Mouse (Mus musculus): Measurements from ENCODE around the gene Cblc. TPM values are rescaled to one million over a fixed set of nuclear protein-coding genes. Genes with fewer than 3 reads are reported as not detected.

The Cblc gene
- polyA plus RNA-seq (2012; fragmentation: generic; extraction: Trizol), result not detected
- long read RNA-seq, experiment 1, result 0 reads
- long read RNA-seq, experiment 2, result 0 reads

DNA sequence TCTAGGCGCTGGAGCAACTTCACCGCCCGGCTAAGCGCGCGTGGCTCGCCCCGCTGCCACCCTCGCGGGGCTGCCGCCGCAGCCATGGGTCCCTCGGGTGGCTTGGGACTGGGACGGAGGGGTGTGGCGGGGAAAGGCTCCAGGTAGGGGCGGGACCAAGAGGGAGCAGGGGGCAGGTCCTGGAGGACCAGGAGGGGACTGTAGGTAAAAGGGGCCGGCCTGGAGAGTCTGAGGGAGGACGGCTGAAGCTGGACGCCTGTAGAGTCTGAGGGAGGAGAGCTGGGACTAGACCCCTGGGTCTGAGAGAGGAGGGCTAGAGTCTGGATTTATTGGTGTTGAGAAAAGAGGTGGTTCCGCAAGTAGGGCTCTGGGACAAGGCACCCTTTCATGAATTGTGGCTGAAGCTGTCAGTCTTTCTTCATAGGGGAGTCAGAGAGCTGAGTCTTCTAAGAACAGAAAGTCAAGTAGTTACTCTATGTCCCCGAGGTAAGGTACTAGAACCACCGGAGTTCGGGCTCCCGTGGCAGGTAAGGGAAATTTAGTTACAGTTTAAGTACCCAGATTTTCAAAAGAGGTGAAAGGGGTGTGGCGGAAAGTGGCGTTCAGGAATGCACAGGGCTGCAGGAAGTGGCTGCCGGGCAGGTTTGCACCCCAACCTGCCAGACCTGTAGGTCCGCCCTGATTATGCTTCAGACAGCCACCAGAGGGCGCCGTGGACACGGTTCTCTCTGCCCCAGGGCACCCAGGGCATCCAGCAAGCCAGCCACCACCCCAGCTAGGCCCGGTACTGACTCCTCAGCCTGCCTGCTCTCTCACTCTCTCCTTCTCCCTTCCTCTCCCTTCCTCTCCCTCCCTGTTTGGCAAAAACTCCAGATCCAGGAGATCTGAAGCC lies at the start of gene Cblc:
Gene Cblc (minus strand): TSS at position 113 of the 892 bp plus-strand sequence.
- Histone ChIP-seq H3K79me3 (ENCODE audit: low read depth) (no peaks in the 10 kb centered on the region), H3ac (ENCODE audit: control insufficient read depth, insufficient read length, low read depth) (no peak within 1 kb of the TSS), H3K79me2 (ENCODE audit: control insufficient read depth, insufficient read depth) (no peaks in the 10 kb centered on the region), H3K4me3 (ENCODE audit: insufficient read depth, poor library complexity, severe bottlenecking) (no peak within 1 kb of the TSS), H3K36me3 (ENCODE audit: control insufficient read depth, insufficient read depth) (no peaks in the 10 kb centered on the region), H3K27me3 (ENCODE audit: control insufficient read depth, insufficient read depth, insufficient read length) (peaks cover 13% of the 10 kb centered on the region)
- TF ChIP-seq CTCF (IDR thresholded peaks at IDR 0.05; ENCODE audit: control insufficient read depth, insufficient read depth, insufficient read length) (peak; percentile 95), MAX (IDR thresholded peaks at IDR 0.05) (no peak)

DNA sequence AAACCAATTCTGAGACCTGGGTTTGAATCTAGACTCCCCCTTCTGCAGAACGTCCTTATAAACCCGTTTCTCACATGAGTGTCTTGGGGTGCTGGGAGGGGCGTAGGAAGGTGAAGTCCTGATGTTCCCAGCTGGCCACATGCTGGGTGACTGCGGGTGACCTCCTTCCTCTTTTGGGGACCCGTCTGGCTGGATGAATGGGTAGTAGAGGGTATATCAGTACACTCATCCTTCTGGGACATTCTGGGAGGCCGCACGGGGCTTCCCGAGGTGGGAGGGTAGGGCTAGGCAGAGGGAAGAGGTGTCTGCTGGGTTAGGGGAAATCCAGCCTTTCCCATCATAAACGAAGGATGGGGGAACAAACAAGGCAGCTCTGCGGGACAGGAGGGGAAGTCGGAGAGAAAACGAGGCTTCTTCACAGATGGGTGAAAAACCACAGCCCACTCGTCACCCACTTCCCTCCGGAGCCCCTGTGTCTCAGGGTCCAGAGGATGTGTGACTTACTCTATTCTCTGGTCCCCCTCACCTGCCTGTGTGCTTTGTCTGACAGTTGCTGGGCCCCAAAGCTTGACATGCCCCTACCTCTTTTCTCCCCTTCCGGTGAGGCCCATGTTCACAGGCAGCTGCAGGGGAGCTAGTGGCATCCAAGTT lies 48.0 kb upstream of the Cblc start:
- no peaks in the 10 kb centered on the region for H3K27me3 ChIP-seq (ENCODE audit: control insufficient read depth, insufficient read depth, insufficient read length)
- no peak overlapping the region for H3K4me3 ChIP-seq (ENCODE audit: insufficient read depth, poor library complexity, severe bottlenecking)
- H3ac ChIP-seq (ENCODE audit: control insufficient read depth, insufficient read length, low read depth), result no peak overlapping the region
- no peaks in the 10 kb centered on the region for H3K36me3 ChIP-seq (ENCODE audit: control insufficient read depth, insufficient read depth)
- no peak for TF ChIP-seq FOSL1 (IDR thresholded peaks at IDR 0.05; ENCODE audit: insufficient read depth, low read length, poor library complexity, severe bottlenecking)
- TF ChIP-seq MYOD1 (IDR thresholded peaks at IDR 0.05; ENCODE audit: control insufficient read depth, insufficient read length, low read depth), result no peak
- no peak for TF ChIP-seq USF1 (IDR thresholded peaks at IDR 0.05; ENCODE audit: low read depth)
- TF ChIP-seq MAX (IDR thresholded peaks at IDR 0.05), result no peak
- no peak for TF ChIP-seq CEBPB (IDR thresholded peaks at IDR 0.05; ENCODE audit: low read depth)
- no peak for TF ChIP-seq MYOG (IDR thresholded peaks at IDR 0.05; ENCODE audit: control insufficient read depth, extremely low read depth, insufficient read length)
- no peak for TF ChIP-seq CTCF (IDR thresholded peaks at IDR 0.05; ENCODE audit: control insufficient read depth, insufficient read depth, insufficient read length)
- H3K79me3 ChIP-seq (ENCODE audit: low read depth), result no peaks in the 10 kb centered on the region
- H3K79me2 ChIP-seq (ENCODE audit: control insufficient read depth, insufficient read depth), result no peaks in the 10 kb centered on the region

DNA sequence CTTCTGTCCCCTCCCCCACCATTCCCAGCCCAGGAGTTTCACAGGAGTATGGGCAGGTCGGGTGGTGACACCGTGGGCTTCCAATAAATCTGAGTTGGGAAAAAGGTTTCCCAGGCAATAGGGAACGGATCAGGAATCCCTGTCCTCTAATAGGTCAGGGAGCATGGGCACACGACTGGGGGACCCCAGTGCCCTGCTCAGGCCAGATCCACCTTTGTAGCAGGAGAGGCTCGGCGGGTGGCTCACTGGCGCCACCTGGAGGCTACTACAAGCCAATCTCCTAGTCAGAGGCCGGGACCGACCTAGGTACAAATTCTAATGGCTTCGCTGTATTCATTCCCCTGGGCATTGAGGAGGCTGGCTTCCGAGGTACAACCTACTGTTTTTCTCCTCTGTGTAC lies 47.0 kb upstream of the Cblc start:
- H3K79me2 ChIP-seq (ENCODE audit: control insufficient read depth, insufficient read depth), result no peaks in the 10 kb centered on the region
- TF ChIP-seq CTCF (IDR thresholded peaks at IDR 0.05; ENCODE audit: control insufficient read depth, insufficient read depth, insufficient read length) (peak; percentile 31), CEBPB (IDR thresholded peaks at IDR 0.05; ENCODE audit: low read depth) (no peak), MAX (IDR thresholded peaks at IDR 0.05) (no peak), USF1 (IDR thresholded peaks at IDR 0.05; ENCODE audit: low read depth) (no peak), MYOD1 (IDR thresholded peaks at IDR 0.05; ENCODE audit: control insufficient read depth, insufficient read length, low read depth) (no peak), FOSL1 (IDR thresholded peaks at IDR 0.05; ENCODE audit: insufficient read depth, low read length, poor library complexity, severe bottlenecking) (no peak)
- no peak overlapping the region for H3K4me3 ChIP-seq (ENCODE audit: insufficient read depth, poor library complexity, severe bottlenecking)
- H3ac ChIP-seq (ENCODE audit: control insufficient read depth, insufficient read length, low read depth), result no peak overlapping the region
- H3K36me3 ChIP-seq (ENCODE audit: control insufficient read depth, insufficient read depth), result no peaks in the 10 kb centered on the region
- no peaks in the 10 kb centered on the region for H3K79me3 ChIP-seq (ENCODE audit: low read depth)
- H3K27me3 ChIP-seq (ENCODE audit: control insufficient read depth, insufficient read depth, insufficient read length), result no peaks in the 10 kb centered on the region

DNA sequence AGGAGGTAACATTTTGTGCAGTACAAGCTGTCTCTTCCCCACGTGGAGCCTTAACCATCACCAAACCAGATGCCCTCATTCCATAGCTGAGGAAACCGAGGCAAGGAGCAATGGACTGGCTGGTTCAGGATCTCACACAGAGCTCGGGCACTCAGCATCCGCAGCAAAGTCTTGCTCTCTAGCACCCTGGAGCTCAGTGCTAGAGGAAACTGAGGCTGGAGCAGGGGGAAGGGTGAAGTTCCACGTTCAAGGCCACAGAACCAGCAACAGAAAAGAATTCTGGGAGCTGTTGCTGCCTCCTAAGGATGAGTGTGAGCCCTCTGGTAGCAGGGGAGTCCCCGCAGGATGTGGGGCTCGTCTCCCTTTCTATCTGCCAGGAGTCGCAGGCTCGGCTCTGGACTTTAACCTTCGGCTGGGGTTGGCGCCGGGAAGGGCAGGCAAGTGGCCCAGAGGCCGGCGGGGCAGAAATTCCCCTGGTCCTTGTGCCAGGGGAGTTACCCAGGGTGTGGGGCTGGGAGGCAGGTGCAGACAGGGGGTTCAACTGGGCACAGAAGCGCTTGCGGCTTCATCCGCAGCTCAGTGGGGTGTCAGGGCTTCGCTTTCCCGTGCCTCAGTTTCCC lies 46.4 kb upstream of the Cblc start:
- Histone ChIP-seq H3ac (ENCODE audit: control insufficient read depth, insufficient read length, low read depth) (no peak overlapping the region), H3K79me2 (ENCODE audit: control insufficient read depth, insufficient read depth) (no peaks in the 10 kb centered on the region), H3K27me3 (ENCODE audit: control insufficient read depth, insufficient read depth, insufficient read length) (no peaks in the 10 kb centered on the region), H3K4me3 (ENCODE audit: insufficient read depth, poor library complexity, severe bottlenecking) (no peak overlapping the region), H3K36me3 (ENCODE audit: control insufficient read depth, insufficient read depth) (no peaks in the 10 kb centered on the region), H3K79me3 (ENCODE audit: low read depth) (no peaks in the 10 kb centered on the region)
- no peak for TF ChIP-seq MYOD1 (IDR thresholded peaks at IDR 0.05; ENCODE audit: control insufficient read depth, insufficient read length, low read depth)
- no peak for TF ChIP-seq CTCF (IDR thresholded peaks at IDR 0.05; ENCODE audit: control insufficient read depth, insufficient read depth, insufficient read length)
- TF ChIP-seq USF1 (IDR thresholded peaks at IDR 0.05; ENCODE audit: low read depth), result no peak
- TF ChIP-seq MYOG (IDR thresholded peaks at IDR 0.05; ENCODE audit: control insufficient read depth, extremely low read depth, insufficient read length), result no peak
- no peak for TF ChIP-seq CEBPB (IDR thresholded peaks at IDR 0.05; ENCODE audit: low read depth)
- no peak for TF ChIP-seq MAX (IDR thresholded peaks at IDR 0.05)
- no peak for TF ChIP-seq FOSL1 (IDR thresholded peaks at IDR 0.05; ENCODE audit: insufficient read depth, low read length, poor library complexity, severe bottlenecking)

DNA sequence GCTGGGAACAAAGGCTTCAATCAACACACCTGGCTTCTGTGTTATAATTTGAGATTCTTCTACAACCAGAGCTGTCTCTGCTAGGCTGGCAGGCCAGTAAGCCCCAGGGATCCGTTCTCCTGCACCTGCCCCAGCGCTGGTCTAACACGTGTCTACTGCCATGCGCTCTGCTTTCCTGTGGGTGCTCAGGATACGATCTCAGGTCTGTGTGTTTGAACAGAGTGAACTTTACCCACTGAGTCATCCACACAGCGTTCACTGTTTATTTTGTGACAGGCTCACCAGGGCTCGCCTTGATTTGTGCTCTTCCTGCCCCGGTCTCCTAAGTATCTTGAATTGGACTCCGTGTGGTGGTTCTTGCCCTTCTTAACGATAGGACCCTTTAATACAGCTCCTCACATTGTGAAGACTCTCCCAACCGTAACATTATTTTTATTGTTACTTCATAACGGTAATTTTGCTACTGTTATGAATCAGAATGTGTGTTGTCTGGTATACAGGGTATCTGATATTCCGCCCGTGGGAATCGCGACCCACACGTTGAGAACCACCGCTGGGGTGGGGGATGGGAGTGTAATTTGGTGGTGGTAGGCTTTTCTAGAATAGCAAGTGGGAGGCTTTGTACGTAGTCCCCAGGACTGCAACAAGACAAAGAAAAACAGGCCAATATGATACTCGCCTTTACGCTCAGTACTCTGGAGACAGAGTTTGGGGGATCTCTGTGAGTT lies 45.2 kb upstream of the Cblc start:
- H3K79me2 ChIP-seq (ENCODE audit: control insufficient read depth, insufficient read depth), result no peaks in the 10 kb centered on the region
- H3K36me3 ChIP-seq (ENCODE audit: control insufficient read depth, insufficient read depth), result no peaks in the 10 kb centered on the region
- H3ac ChIP-seq (ENCODE audit: control insufficient read depth, insufficient read length, low read depth), result no peak overlapping the region
- H3K27me3 ChIP-seq (ENCODE audit: control insufficient read depth, insufficient read depth, insufficient read length), result no peaks in the 10 kb centered on the region
- TF ChIP-seq FOSL1 (IDR thresholded peaks at IDR 0.05; ENCODE audit: insufficient read depth, low read length, poor library complexity, severe bottlenecking) (no peak), CEBPB (IDR thresholded peaks at IDR 0.05; ENCODE audit: low read depth) (no peak), CTCF (IDR thresholded peaks at IDR 0.05; ENCODE audit: control insufficient read depth, insufficient read depth, insufficient read length) (no peak), MYOG (IDR thresholded peaks at IDR 0.05; ENCODE audit: control insufficient read depth, extremely low read depth, insufficient read length) (no peak), MYOD1 (IDR thresholded peaks at IDR 0.05; ENCODE audit: control insufficient read depth, insufficient read length, low read depth) (no peak), MAX (IDR thresholded peaks at IDR 0.05) (no peak), USF1 (IDR thresholded peaks at IDR 0.05; ENCODE audit: low read depth) (no peak)
- H3K4me3 ChIP-seq (ENCODE audit: insufficient read depth, poor library complexity, severe bottlenecking), result no peak overlapping the region
- H3K79me3 ChIP-seq (ENCODE audit: low read depth), result no peaks in the 10 kb centered on the region

All from C2C12 (cell line).